Mouse (Mus musculus) C2C12 (cell line): ENCODE data around the gene Nsun7.

Experiments
- MAX ChIP-seq: IDR thresholded peaks from one replicate; pipeline ENCODE4 v1.6.1; 2011; ENCODE audit warnings: mild to moderate bottlenecking, control low read depth
- MYOG ChIP-seq: IDR thresholded peaks from one replicate; pipeline ENCODE4 v1.6.1; 2011; ENCODE audit not compliant: control insufficient read depth, insufficient read length; ENCODE audit errors: extremely low read depth

DNA sequence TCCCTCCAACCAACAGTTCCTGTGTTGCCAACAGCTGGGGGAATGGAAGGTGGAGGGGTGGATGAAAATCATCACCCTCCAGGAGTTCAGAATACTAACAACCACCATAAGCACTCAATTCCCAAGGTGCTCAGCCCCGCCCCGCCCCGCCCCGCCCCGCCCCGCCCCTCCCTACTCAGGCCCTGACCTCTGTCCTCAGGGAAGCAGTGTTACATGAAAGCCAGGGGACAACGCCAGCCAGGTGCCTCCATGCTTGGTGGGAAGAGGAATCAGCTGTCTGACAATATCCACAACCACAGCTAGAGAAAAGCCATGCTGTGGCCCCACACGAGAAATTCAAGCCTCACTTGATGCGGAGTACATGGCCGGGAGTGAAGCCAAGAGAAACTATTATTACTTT lies 82.2 kb downstream of the Nsun7 start:
- TF ChIP-seq MAX = no peak
- TF ChIP-seq MYOG = no peak
